Mouse (Mus musculus) brain, embryonic 14.5 days (tissue): Measurements from ENCODE around the gene Thada. TPM values are rescaled to one million over a fixed set of nuclear protein-coding genes. Genes with fewer than 3 reads are reported as not detected.
"Not testable (repeated sequence)": the region's sequence is repeated elsewhere in the genome, so short reads cannot be mapped to it uniquely, and the experiment has no call there.

Experiments used
- DNase-seq: peaks from one replicate; pipeline ENCODE4 v3.0.0-alpha.2; 2011; ENCODE audit warnings: low read depth
- CTCF ChIP-seq: fragments of 200-500 bp; IDR thresholded peaks from 2 replicates; pipeline ENCODE4 v1.5.1; 2012; ENCODE audit warnings: inconsistent platforms, mild to moderate bottlenecking, moderate library complexity, borderline replicate concordance; ENCODE audit not compliant: insufficient read depth, insufficient read length; ENCODE audit errors: extremely low read depth
- POLR2A ChIP-seq: fragments of 200-500 bp; IDR thresholded peaks from 2 replicates; pipeline ENCODE4 v1.6.1; 2012; ENCODE audit warnings: mild to moderate bottlenecking, inconsistent platforms, borderline replicate concordance; ENCODE audit not compliant: poor library complexity, insufficient read depth, insufficient read length, severe bottlenecking; ENCODE audit errors: extremely low read depth
- polyA plus RNA-seq: library from polyadenylated mRNA; depleted of rRNA; stranded (reverse); fragments of >200 nt; gene quantifications from 2 replicates; pipeline ENCODE4 v1.2.3, GENCODE M21; 2012

The Thada gene
- polyA plus RNA-seq, 1 experiment, result 10.2 TPM

DNA sequence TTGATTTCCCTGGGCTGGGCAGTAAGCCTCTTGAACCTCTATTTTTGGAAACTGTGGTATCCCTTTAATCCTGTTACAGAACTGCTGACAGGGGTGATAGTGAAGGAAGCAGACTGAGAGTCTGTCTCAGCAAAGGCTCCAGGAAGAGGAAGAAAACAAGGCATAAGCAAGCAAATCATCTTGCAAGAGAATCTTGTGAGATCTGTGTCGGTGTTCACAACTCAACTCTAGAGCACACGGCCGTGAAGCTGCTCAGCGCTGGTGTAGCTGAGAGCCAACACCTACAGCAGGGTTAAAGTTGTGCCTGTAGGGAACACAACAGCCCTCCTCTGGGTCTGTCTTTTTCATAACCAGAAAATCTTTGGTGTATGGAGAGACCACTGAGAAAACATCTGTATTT is 172.8 kb downstream of the Thada start:
- DNase-seq, result no peak
- TF ChIP-seq CTCF, result no peak
- TF ChIP-seq POLR2A, result no peak

DNA sequence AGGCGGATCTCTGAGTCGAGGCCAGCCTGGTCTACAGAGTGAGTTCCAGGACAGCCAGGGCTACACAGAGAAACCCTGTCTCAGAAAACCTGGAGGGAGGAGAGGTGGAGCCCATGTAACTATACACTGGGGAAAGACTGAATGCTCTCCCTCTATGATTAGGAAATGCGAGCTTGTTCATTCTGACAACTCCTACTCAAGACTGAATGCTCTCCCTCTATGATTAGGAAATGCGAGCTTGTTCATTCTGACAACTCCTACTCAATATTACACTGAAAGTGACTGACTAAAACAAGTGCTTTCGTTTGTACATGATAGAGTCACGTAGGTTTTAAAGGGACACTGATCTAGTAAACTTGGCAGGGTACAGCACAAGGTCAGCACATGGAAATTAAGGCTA is 174.8 kb downstream of the Thada start:
- DNase-seq, result not testable (repeated sequence)

DNA sequence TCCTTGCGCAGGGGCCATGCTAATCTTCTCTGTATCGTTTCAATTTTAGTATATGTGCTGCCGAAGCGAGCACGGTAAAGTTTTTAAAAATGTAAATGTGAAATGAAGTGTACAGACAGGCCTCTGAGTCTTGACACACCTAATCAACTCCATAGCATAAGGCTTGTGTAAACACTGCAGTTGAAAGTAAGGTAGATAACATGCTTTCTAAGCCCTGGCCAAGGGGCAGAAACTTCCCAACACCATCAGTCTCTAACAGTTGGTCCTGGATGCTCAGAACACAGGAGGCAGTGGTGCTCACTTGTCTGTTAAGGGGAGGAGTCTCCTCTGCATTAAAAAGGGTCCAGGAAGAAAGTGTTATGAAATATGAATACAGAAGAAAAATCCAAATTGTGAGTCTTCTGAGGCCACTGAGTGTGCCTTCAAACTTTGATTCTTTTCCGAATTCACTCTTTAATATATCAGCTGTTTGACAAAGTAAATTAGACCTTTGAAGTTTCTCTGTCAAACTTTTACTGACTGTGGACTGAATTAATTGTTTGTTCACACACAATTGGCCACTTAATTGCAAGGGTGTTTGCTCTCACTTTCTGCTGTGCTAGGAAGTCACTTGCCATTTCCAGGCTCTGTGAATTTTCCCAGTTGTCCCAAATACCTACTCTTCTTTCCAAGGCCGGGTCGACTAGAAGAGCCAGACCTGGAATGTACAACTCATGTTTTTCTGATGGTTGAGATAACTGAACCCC is 178.2 kb downstream of the Thada start:
- DNase-seq, result no peak
- no peak for TF ChIP-seq POLR2A
- no peak for TF ChIP-seq CTCF

DNA sequence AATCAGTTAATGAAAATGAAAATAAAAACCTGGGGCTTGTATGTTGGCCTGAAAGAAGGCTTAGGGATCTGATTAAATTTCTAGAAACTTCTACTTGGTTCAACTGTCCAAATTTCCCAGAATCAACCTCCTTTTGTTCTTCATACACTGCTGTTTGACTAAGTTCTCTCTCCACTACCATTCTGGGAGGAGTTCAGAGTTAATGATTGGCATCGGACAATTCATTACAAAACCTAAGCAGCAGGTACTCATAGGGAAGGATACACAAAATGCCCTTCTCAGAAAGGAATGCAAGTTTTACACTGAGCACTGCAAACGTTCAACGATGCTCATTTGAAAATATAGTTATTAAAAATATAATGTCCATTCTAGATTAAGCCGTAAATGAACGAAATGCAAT is 179.5 kb downstream of the Thada start:
- no peak for DNase-seq
- no peak for TF ChIP-seq CTCF
- no peak for TF ChIP-seq POLR2A

DNA sequence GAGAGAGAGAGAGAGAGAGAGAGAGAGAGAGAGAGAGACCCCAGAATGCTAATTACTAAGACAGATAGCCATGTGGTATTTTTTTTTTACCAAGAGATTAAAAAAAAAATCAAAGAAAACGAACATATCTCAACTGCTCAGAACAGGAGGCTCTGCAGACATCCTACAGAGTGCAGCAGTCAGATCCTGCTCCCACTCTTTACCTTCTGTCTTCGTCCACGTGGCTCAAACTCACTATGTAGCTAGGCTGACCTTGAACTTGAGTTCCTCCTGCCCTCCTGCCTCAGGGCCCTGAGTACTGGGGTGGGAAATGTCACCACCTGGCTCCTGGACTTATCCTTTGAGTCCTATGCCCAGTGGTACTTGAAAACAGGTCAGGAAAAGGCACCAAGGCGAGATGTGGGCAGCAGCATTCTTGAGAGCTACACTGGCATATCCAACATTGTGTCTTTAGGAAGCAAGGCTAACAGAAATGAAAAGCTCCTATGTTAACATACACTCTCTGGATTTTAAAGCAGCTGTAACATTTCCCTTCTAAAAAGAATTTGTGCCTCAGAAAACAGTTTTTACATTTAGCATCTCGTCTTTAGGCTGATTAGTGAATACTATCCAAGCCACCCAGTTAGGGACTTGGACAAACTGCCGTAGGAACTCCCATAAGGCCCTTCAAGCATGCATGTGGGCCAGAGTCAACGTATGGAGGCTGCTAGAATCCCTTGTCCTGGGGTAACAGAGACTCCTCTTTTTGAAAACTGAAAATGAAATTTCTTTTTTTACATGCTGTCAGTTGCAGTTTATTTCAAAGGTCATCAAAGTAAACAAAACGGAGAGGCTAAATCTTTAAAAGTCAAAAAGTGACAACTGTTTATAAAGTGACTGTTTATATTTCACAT is 183.4 kb downstream of the Thada start:
- no peak for DNase-seq
- TF ChIP-seq POLR2A (no peak), CTCF (no peak)

DNA sequence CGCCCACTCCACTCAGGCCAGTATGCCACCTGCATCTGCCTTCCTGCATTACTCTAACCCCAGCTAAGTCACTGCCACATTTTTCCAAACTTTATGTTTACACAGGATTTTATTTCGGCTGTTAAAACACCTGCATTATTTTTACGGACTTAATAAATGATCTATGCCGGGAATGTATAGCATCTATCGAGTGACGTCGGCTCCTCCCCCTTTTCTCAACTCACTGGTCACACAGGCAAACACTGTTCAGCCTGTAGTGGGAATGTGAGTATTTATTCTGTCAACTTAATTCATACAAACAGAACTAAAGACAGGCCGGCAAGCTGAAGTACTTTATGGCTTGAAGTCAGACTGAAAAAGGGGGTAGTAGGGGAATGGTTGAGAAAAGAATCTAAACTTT is 187.0 kb downstream of the Thada start:
- DNase-seq, result no peak
- no peak for TF ChIP-seq CTCF
- TF ChIP-seq POLR2A, result no peak

DNA sequence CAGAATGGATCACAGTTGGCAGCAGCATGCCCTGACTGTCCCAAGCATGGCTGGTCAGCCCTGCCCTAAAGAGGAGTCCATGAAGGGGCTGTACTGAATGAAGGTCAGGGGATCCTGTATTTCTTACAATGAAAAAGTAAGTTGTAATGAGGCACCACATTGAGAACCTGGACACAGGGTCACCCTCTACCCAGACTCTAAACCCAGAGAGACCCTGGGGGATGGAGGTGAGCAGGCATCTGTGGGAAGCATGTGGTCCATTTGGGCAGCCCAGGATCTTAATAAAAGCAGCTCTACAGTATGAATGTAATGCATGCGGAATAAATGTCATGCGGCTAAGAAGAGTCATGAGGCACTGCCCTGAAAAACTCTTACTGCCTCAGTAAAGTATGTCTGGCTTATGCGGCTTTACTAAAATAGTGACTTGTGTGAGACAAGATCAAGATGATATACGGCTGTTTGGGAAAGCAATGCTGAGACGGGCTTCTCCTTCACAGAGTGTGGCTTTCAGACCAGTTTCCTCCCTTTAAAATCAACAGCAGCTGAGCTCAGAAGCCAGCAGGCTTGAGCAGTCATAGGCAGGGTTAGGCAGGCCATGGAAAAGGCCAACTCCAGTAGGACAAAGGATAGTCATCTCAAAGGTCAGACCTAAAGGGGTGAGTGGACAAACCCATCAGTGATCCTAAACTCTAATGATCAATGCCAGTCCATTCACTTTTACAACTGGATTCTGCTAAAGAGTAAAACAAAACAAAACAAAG is 187.6 kb downstream of the Thada start:
- TF ChIP-seq POLR2A (no peak), CTCF (no peak)
- no peak for DNase-seq

DNA sequence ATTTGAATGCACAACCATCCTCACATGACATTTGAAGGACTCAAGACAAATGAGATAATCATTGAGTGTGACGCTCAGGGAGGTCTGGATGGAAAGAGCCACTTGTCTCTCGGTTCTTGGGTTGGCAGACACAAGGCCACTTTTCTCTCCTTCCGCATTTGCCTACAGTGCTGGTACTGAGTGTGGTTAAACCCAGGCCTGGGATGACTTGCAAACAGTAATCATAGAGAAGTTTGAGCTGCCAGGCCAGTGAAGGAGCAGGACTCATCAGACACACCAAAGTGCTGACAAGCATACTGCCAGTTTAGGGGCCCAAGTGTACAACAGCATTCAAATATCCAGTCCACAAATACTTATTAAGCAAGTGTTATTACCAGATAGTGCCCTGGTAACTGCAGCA is 191.0 kb downstream of the Thada start:
- no peak for DNase-seq
- no peak for TF ChIP-seq POLR2A
- no peak for TF ChIP-seq CTCF

DNA sequence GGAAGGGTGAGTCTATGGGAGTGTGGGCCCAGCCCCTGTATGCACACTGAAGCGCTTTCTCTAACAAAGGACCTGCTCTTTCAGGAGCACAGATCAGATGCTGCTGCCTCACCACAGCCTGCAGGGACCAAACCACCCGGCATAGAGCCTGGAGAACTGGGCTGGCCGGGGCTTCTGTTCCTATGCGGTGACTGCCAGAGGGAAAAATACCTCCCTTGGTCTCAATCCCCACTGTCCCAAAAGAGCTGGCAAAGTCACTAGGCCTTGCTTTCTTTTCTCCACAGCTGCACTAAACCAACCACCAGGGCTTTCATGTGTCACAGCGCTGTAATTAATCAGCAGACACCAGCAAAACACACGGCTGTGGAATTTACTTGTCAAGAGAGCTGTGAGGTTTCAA is 191.8 kb downstream of the Thada start:
- TF ChIP-seq CTCF (no peak), POLR2A (no peak)
- peak; percentile 77 for DNase-seq

DNA sequence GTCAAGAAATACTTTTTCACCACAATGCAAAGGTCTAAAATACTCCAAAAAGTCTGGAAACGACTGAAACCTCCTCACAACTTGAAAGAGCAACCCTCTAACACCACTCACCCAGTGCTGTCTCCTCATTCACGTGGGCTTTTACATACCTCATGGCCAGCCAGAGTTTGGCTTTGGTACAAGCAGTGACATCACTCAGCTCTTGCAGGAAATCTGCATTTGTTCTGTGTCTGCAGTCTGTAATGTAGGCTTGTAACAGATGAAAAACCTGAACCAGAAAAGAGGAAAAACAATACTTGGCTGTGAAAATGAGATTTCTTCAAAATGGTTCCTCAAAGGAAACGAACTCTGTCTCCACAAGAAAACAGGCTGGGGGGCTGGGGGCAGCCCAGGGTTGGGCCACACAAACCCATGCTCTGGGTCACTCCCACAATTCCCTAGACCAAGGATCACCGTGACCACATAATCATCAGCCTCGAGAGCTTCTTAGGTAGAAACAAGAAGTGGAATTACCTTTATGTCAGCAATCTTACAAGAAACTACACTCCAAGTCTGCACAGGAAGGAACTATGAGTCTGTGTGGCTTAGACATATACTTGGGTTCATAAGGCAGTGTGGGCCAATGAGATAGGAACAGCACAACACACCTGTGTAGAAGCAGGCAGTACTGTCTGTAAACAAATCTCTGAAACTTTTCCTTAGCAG is 193.3 kb downstream of the Thada start:
- TF ChIP-seq POLR2A (no peak), CTCF (no peak)
- DNase-seq, result peak; percentile 85

DNA sequence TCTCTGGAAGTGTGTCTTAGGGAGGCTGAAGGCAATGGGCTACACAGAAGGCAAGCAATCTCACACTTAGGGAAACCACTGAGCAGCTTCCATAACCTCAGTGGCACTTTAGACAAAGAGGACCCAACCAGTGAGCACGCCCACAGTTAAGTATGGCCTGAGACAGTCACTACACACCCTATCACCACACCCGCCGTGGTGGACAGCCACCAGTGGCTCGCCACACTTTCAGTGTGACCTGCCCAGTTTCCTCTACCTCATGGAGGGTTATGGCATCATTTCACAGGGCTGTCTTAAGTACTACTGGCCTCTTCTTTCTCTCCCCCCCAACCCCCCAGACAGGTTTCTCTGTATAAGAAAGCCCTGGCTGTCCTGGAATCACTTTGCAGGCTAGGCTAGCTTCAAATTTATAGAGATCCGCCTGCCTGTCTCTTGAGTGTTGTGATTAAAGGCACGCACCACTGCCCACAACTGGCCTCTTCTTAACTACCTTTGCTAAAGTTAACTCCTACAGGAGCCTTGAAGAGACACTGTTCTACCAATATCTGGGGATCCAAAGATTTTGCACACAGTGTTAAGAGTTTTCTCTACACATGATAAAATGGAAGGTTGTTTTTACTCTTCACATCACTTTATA is 194.3 kb downstream of the Thada start:
- no peak for DNase-seq
- no peak for TF ChIP-seq CTCF
- no peak for TF ChIP-seq POLR2A

DNA sequence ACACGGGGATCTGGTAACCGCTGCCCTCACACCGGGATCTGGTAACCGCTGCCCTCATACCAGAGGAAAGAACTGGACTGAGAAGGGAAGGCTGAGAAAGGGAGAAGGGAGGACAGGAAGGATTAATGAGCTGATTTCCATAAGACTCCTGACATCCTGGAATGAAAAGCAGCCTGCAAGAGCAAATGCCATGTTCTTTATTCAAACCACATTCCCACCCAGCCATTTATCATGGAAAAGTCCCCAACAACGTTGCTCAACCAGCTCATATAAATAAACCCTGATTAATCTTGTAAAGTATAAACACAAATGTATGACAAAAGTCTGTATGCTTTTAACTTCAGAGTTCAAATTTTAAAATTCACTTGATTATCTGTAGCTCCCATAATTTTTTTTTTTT is 196.3 kb downstream of the Thada start:
- DNase-seq, result no peak
- TF ChIP-seq CTCF, result no peak
- no peak for TF ChIP-seq POLR2A
